ENCODE assay signal across 16 mouse cellular contexts in genomic region chr4:105163981-105164411, GRCm38 (mm10). TPM values are rescaled to one million over a fixed set of nuclear protein-coding genes. Genes with fewer than 3 reads are reported as not detected.
DNase-seq lines count a peak whose midpoint lies in the region; ATAC-seq lines count a peak whose summit lies in the region.
"Had no signal": no experiment of that assay in that cellular context is flagged by ENCODE, and none has a peak within 500 bp of the region (broad histone marks: within the 10 kb centered on the region; RNA-seq: fewer than 3 reads in every experiment).

No protein-coding gene starts in this region.

- no peak overlapping the region for H3K9ac ChIP-seq in embryonic facial prominence, embryonic 12.5 days
- H3K9ac ChIP-seq in limb, embryonic 13.5 days: no peak overlapping the region
- H3K9ac ChIP-seq: liver, embryonic 15.5 days had no signal

- DNase-seq in embryonic facial prominence, embryonic 10.5 days (ENCODE audit: low spot score): no peak
- no peak for DNase-seq in limb, embryonic 10.5 days (ENCODE audit: low spot score)
- peak; percentile 59 for DNase-seq in skeletal muscle tissue, adult 2 months (ENCODE audit: low read depth, low spot score)
- no peak for DNase-seq in midbrain, embryonic 10.5 days (ENCODE audit: low spot score)
- DNase-seq: adrenal gland, adult 8-10 months; cerebellum, postnatal 36 days; heart, postnatal 10 days; layer of hippocampus, adult 9-11 months; retina, postnatal 1 day; thymus, postnatal 25 days had no signal

- H3K4me1 ChIP-seq in embryonic facial prominence, embryonic 12.5 days: peaks cover 56% of the 10 kb centered on the region
- H3K4me1 ChIP-seq in embryonic facial prominence, embryonic 10.5 days: peaks cover 77% of the 10 kb centered on the region
- H3K4me1 ChIP-seq in limb, embryonic 13.5 days: peaks cover 79% of the 10 kb centered on the region
- H3K4me1 ChIP-seq in limb, embryonic 10.5 days: peaks cover 82% of the 10 kb centered on the region
- peaks cover 32% of the 10 kb centered on the region for H3K4me1 ChIP-seq in brown adipose tissue, adult 24 weeks (ENCODE audit: control insufficient read depth, insufficient read depth, insufficient read length, low read length)
- H3K4me1 ChIP-seq in midbrain, embryonic 10.5 days: peaks cover 62% of the 10 kb centered on the region

- H3K9me3 ChIP-seq in embryonic facial prominence, embryonic 12.5 days: no peaks in the 10 kb centered on the region
- H3K9me3 ChIP-seq in embryonic facial prominence, embryonic 10.5 days: no peaks in the 10 kb centered on the region
- H3K9me3 ChIP-seq in limb, embryonic 13.5 days: no peaks in the 10 kb centered on the region
- H3K9me3 ChIP-seq in limb, embryonic 10.5 days (replicated peaks): no peaks in the 10 kb centered on the region
- no peaks in the 10 kb centered on the region for H3K9me3 ChIP-seq in midbrain, embryonic 10.5 days (replicated peaks)
- H3K9me3 ChIP-seq: liver, embryonic 15.5 days had no signal

- H3K4me3 ChIP-seq in embryonic facial prominence, embryonic 12.5 days: 0 out of 2 replicates have a peak overlapping the region, but pooled peaks have one; percentile 9
- no peak overlapping the region for H3K4me3 ChIP-seq in embryonic facial prominence, embryonic 10.5 days
- no peak overlapping the region for H3K4me3 ChIP-seq in limb, embryonic 13.5 days
- H3K4me3 ChIP-seq in limb, embryonic 10.5 days: no peak overlapping the region
- H3K4me3 ChIP-seq in brown adipose tissue, adult 24 weeks (ENCODE audit: insufficient read depth, low read depth, low read length): peak overlapping the region; percentile 28; the same call in 1 of the 2 replicates
- H3K4me3 ChIP-seq in midbrain, embryonic 10.5 days: no peak overlapping the region
- H3K4me3 ChIP-seq: liver, embryonic 15.5 days had no signal

- no peak overlapping the region for H3K4me2 ChIP-seq in embryonic facial prominence, embryonic 12.5 days (replicated peaks)
- H3K4me2 ChIP-seq in limb, embryonic 13.5 days (replicated peaks): peak overlapping the region; percentile 92
- H3K4me2 ChIP-seq: liver, embryonic 15.5 days had no signal

- no peak for ATAC-seq in embryonic facial prominence, embryonic 12.5 days (ENCODE audit: insufficient number of reproducible peaks, insufficient read depth, low FRiP score, low TSS enrichment)
- ATAC-seq in limb, embryonic 13.5 days (ENCODE audit: low FRiP score, low read depth): no peak
- ATAC-seq in frontal cortex, adult (ENCODE audit: low TSS enrichment): no peak
- ATAC-seq: hindbrain, postnatal 0 days had no signal

- H3K27me3 ChIP-seq in embryonic facial prominence, embryonic 12.5 days: no peaks in the 10 kb centered on the region
- H3K27me3 ChIP-seq in embryonic facial prominence, embryonic 10.5 days (replicated peaks; ENCODE audit: low read depth, poor library complexity, severe bottlenecking): no peaks in the 10 kb centered on the region
- no peaks in the 10 kb centered on the region for H3K27me3 ChIP-seq in limb, embryonic 13.5 days
- H3K27me3 ChIP-seq in limb, embryonic 10.5 days (ENCODE audit: low read depth, poor library complexity, severe bottlenecking): no peaks in the 10 kb centered on the region
- H3K27me3 ChIP-seq in midbrain, embryonic 10.5 days (ENCODE audit: low read depth, poor library complexity, severe bottlenecking): no peaks in the 10 kb centered on the region

- peaks cover 22% of the 10 kb centered on the region for H3K36me3 ChIP-seq in embryonic facial prominence, embryonic 12.5 days
- H3K36me3 ChIP-seq in embryonic facial prominence, embryonic 10.5 days (replicated peaks): peaks cover 60% of the 10 kb centered on the region
- peaks cover 33% of the 10 kb centered on the region for H3K36me3 ChIP-seq in limb, embryonic 13.5 days
- H3K36me3 ChIP-seq in limb, embryonic 10.5 days: peaks cover 58% of the 10 kb centered on the region
- peaks cover 32% of the 10 kb centered on the region for H3K36me3 ChIP-seq in midbrain, embryonic 10.5 days
- H3K36me3 ChIP-seq: liver, embryonic 15.5 days had no signal

- 35% methylated on average over 4 of the region's 4 CpGs for WGBS in embryonic facial prominence, embryonic 12.5 days
- WGBS in embryonic facial prominence, embryonic 10.5 days: 47% methylated on average over 4 of the region's 4 CpGs
- 45% methylated on average over 4 of the region's 4 CpGs for WGBS in limb, embryonic 13.5 days
- WGBS in limb, embryonic 10.5 days: 31% methylated on average over 4 of the region's 4 CpGs
- 82% methylated on average over 4 of the region's 4 CpGs for WGBS in midbrain, embryonic 10.5 days

- H3K27ac ChIP-seq in embryonic facial prominence, embryonic 12.5 days: no peak overlapping the region
- H3K27ac ChIP-seq in embryonic facial prominence, embryonic 10.5 days (replicated peaks): no peak overlapping the region
- H3K27ac ChIP-seq in limb, embryonic 13.5 days: no peak overlapping the region
- H3K27ac ChIP-seq in limb, embryonic 10.5 days: no peak overlapping the region
- H3K27ac ChIP-seq in brown adipose tissue, adult 24 weeks (replicated peaks; ENCODE audit: low read depth, low read length): 0 out of 2 replicates have a peak overlapping the region, but pooled peaks have one; percentile 36
- no peak overlapping the region for H3K27ac ChIP-seq in midbrain, embryonic 10.5 days (replicated peaks)
- H3K27ac ChIP-seq: hindbrain, postnatal 0 days; liver, embryonic 15.5 days had no signal

RNA-seq across cellular contexts. Expression of gene Plpp3, which starts 6.8 kb away (rescaled TPM):
- polyA plus RNA-seq in embryonic facial prominence, embryonic 12.5 days (2016; fragmentation: Nextera tagmentation; extraction: Ambion mirVana): 115 TPM in 2 replicates
- polyA plus RNA-seq in embryonic facial prominence, embryonic 10.5 days (2016; fragmentation: Nextera tagmentation; extraction: Ambion mirVana): 67.6 and 77.1 TPM in 2 replicates
- polyA plus RNA-seq in limb, embryonic 13.5 days (2015; fragmentation: Nextera tagmentation; extraction: Ambion mirVana): 143 and 158 TPM in 2 replicates
- polyA plus RNA-seq in limb, embryonic 10.5 days (2016; fragmentation: Nextera tagmentation; extraction: Ambion mirVana): 58.9 and 75.2 TPM in 2 replicates
- 38.6 and 44.2 TPM in 2 replicates for polyA plus RNA-seq in brown adipose tissue, adult 24 weeks (2012; ENCODE audit: insufficient read depth, insufficient read length, missing spikeins)
- polyA plus RNA-seq in midbrain, embryonic 10.5 days (2016; fragmentation: Nextera tagmentation; extraction: Ambion mirVana): 44.5 and 55.6 TPM in 2 replicates

RNA-seq across cellular contexts. Expression of gene Prkaa2, which starts 54.3 kb away (rescaled TPM):
- polyA plus RNA-seq in embryonic facial prominence, embryonic 12.5 days (2016; fragmentation: Nextera tagmentation; extraction: Ambion mirVana): 1.5 and 1.8 TPM in 2 replicates
- polyA plus RNA-seq in embryonic facial prominence, embryonic 10.5 days (2016; fragmentation: Nextera tagmentation; extraction: Ambion mirVana): 1.1 and 1.3 TPM in 2 replicates
- 0.92 and 1.1 TPM in 2 replicates for polyA plus RNA-seq in limb, embryonic 13.5 days (2015; fragmentation: Nextera tagmentation; extraction: Ambion mirVana)
- polyA plus RNA-seq in limb, embryonic 10.5 days (2016; fragmentation: Nextera tagmentation; extraction: Ambion mirVana): 0.36 and 0.39 TPM in 2 replicates
- 10.3 and 11.7 TPM in 2 replicates for polyA plus RNA-seq in brown adipose tissue, adult 24 weeks (2012; ENCODE audit: insufficient read depth, insufficient read length, missing spikeins)
- polyA plus RNA-seq in midbrain, embryonic 10.5 days (2016; fragmentation: Nextera tagmentation; extraction: Ambion mirVana): 1.9 and 2.6 TPM in 2 replicates

Comparison
In these comparisons a context has a peak if more than half of its experiments do, and no peak if none do; other contexts are left out.
1. H3K4me3 ChIP-seq: peak in embryonic facial prominence, embryonic 12.5 days (single experiment) and brown adipose tissue, adult 24 weeks (single experiment); none in embryonic facial prominence, embryonic 10.5 days (single experiment), limb, embryonic 13.5 days (single experiment), limb, embryonic 10.5 days (single experiment) and midbrain, embryonic 10.5 days (single experiment).